Mouse (Mus musculus) G1E-ER4 (cell line): ENCODE results near the gene Olfr732. TPM values are rescaled to one million over a fixed set of nuclear protein-coding genes. Genes with fewer than 3 reads are reported as not detected.

Experiments used
- GATA1 ChIP-seq: IDR thresholded peaks from one replicate; pipeline ENCODE4 v1.8.0; 2012; ENCODE audit warnings: low read length, inconsistent platforms
- polyA plus RNA-seq: library from polyadenylated mRNA; stranded (reverse); fragments of >175 nt; gene quantifications from 2 replicates; pipeline ENCODE4 v1.2.3, GENCODE M21; 2012

Olfr732 gene
- polyA plus RNA-seq = not detected in 2 replicates

DNA sequence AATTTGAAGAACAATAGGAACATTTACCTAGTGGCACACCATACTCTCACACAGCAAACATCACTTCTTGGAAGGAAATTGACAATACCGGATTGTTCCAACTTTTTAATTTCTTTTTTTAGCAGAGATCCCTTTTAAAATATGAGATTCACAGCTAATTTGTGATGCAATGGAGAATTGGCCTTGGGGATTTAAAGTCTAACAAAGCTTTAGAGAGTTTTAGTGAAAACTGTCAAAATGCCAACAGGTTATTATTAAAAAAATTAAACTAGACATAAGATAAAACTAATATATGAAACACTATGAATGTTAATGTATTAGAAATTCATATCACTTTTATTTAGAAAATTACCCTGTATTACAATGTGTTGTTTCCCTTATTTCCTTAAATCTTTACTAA is at the start of gene Olfr732:
Olfr732 (minus strand) TSS at position 101 of the 400 bp plus-strand sequence.
- no peak for TF ChIP-seq GATA1

GRCm38 (mm10) chr14:50326661-50327060 is 42.7 kb upstream of the Olfr732 start, which contains the start of gene Olfr734:
Gene Olfr734, minus strand, starts transcription at chr14:50326761.
- TF ChIP-seq GATA1 = no peak

GRCm38 (mm10) chr14:50301422-50301821 is 17.4 kb upstream of the Olfr732 start, which contains the start of gene Olfr733:
Gene Olfr733, minus strand, starts transcription at chr14:50301522.
- TF ChIP-seq GATA1 = no peak

- no peak for TF ChIP-seq GATA1
These were observed 42.2 kb downstream of the Olfr732 start, which contains the start of gene Olfr731 for GRCm38 (mm10) chr14:50241766-50242165. Gene Olfr731, minus strand, starts transcription at chr14:50241866.

Other genes with a start within 250 kb of the Olfr732 start
- gene Olfr725, start 243.8 kb downstream of the Olfr732 start, polyA plus RNA-seq = not detected in 2 replicates
- gene Olfr726, start 193.3 kb downstream of the Olfr732 start, polyA plus RNA-seq = not detected in 2 replicates
- gene Olfr727, start 161.0 kb downstream of the Olfr732 start, polyA plus RNA-seq = not detected in 2 replicates
- gene Olfr728, start 141.5 kb downstream of the Olfr732 start, polyA plus RNA-seq = not detected in 2 replicates
- gene Olfr729, start 131.3 kb downstream of the Olfr732 start, polyA plus RNA-seq = not detected in 2 replicates
- gene Olfr730, start 96.0 kb downstream of the Olfr732 start, polyA plus RNA-seq = not detected in 2 replicates
- gene Olfr731, start 42.3 kb downstream of the Olfr732 start, polyA plus RNA-seq = not detected in 2 replicates
- not detected in 2 replicates for gene Olfr733, start 17.3 kb upstream of the Olfr732 start, polyA plus RNA-seq
- not detected in 2 replicates for gene Olfr734, start 42.6 kb upstream of the Olfr732 start, polyA plus RNA-seq
- not detected in 2 replicates for gene Olfr735, start 64.7 kb upstream of the Olfr732 start, polyA plus RNA-seq
- not detected in 2 replicates for gene Tlr11, start 73.7 kb upstream of the Olfr732 start, polyA plus RNA-seq
- not detected in 2 replicates for gene Olfr736, start 97.0 kb upstream of the Olfr732 start, polyA plus RNA-seq
- not detected in 2 replicates for gene Olfr738, start 123.4 kb upstream of the Olfr732 start, polyA plus RNA-seq
- not detected in 2 replicates for gene Olfr739, start 134.4 kb upstream of the Olfr732 start, polyA plus RNA-seq
- not detected in 2 replicates for gene Olfr740, start 161.3 kb upstream of the Olfr732 start, polyA plus RNA-seq
- not detected in 2 replicates for gene Olfr741, start 188.5 kb upstream of the Olfr732 start, polyA plus RNA-seq
- gene Olfr742, start 219.4 kb upstream of the Olfr732 start, polyA plus RNA-seq = not detected in 2 replicates
- gene Olfr743, start 237.6 kb upstream of the Olfr732 start, polyA plus RNA-seq = not detected in 2 replicates